Mouse (Mus musculus): ENCODE data around the gene Siah3. TPM values are rescaled to one million over a fixed set of nuclear protein-coding genes. Genes with fewer than 3 reads are reported as not detected.

Siah3 gene
- total RNA-seq, 4 experiments from 2014 or later, result 6.9 to 8.0 (median 7.8) TPM

DNA sequence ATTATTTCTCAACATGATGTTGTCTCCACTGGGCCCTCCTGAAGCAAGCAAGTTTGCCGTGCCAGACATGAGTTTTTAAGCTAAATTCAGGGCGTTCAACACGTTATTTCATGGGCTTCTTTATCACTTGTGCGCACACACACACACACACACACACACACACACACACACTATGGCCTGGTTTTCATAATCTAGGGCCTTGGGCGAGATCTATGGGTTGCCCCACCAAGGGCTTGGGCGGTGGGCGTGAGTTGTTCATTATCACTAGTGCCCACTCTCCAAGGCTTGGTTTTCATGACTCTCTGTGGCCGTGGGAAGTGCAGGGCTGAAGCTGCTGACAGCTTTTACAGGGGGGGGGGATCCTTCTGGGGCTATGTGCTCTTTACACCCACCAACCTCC, 63.9 kb downstream of the Siah3 start:
- DNase-seq (ENCODE audit: low spot score in 2 of 2), result no peak

DNA sequence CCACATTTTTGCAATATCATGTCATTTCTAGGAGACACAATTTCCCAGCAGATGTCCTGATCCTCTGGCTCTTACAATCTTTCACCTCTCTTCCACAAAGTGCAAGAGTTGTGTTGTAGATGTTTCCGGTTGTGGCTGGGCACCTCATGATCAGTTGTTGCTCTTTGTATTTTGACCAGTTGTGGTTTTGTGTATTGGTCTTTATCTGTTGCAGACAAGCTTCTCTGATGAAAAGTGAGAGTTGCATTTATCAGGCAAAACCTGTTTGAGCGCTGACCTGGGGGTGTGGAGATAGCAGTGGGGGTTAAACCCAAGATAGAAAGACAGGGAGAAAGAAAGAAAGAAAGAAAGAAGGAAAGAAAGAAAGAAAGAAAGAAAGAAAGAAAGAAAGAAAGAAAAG, 68.9 kb downstream of the Siah3 start:
- no peak for DNase-seq (ENCODE audit: low spot score in 2 of 2)

GRCm38 (mm10) chr14:75525376-75526145, 69.8 kb downstream of the Siah3 start:
- DNase-seq (ENCODE audit: low spot score in 2 of 2), result no peak

- DNase-seq (ENCODE audit: low spot score in 2 of 2), result peak; percentile 85 to 92
Measured at GRCm38 (mm10) chr14:75527464-75528190, 71.8 kb downstream of the Siah3 start.

DNA sequence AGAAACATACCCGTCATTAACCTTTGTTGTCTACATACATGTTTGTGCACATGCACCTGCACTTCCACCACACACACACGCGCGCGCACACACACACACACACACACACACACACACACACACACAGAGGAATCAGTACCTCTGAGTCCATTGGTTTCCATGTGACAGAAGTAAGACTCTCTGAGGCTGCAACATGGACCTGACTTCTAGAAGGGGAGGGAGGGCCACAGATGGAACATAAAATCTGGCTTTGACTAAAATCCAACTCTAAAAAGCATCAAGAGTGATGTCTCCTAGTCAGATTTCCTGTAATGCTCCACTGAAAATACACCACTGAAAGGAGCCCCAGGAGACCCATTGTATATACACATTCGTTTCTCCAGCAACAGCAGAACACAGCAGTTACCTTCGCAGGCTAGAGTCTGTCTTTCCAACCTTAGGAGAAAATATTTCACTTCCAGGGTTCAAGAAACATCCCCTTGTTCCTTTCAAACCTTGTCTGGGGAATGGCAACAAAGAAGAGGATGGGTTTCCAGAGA, 75.1 kb downstream of the Siah3 start:
- DNase-seq (ENCODE audit: low spot score in 2 of 2), result no peak

GRCm38 (mm10) chr14:75539205-75539604, 83.4 kb downstream of the Siah3 start:
- DNase-seq (ENCODE audit: low spot score in 2 of 2), result no peak

DNA sequence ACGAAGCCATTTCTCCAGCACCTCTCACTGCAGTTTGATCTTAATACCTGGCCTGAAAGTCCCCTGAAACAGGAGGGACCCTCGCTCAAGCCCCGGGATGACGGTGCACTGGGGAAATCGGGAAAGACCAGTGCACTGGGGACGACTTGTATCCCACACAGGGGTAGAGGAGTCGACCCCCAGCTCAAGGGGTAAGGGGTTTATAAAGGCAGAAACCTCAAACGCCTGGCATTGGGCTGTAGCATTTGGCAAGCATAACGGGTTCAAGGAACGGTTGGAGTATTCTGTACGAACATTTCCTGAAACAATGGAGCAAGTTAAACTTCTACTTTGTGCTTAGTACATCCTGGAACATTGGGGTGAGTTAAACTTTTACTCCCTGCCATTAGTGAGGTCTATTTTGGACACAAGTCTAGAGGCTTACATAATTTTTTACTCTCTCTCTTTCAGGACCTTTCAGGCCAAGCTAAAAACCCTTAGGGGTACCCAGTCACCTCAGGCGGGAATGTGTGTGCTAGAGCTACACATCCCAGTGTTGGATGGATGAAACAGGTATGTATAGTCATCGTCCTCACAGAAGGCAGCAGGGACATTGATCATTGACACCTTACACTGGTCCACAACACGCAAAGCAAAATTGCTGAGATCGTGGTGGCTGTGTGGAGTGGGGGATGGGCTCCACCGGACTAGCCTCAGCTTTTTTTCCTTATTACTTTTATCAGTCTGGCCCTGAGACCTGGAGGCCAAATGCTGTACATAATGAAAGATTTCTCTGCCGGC, 84.6 kb downstream of the Siah3 start:
- DNase-seq (ENCODE audit: low spot score in 2 of 2), result no peak

- no peak for DNase-seq (ENCODE audit: low spot score in 2 of 2)
Measured at GRCm38 (mm10) chr14:75540996-75541350, 85.2 kb downstream of the Siah3 start.

DNA sequence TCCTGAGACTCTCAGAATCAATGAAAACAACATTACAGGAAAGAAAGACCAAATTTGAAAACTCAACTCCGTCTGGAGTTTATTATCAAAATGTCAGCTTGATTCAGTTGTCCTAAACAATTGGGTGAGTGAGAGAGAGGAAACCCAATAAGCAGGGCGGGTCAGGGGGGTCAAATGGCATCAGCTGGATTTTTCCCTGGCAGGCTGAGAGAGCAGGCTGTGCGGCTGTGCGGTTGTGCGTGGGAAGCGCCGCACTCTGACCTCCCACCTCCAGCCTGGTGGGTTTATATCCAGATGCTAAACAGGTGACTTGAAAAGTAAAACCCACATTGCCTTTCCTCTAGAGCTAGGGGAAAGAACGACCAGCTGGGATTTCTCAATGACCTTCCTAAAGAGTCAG, 85.9 kb downstream of the Siah3 start:
- no peak for DNase-seq (ENCODE audit: low spot score in 2 of 2)

DNA sequence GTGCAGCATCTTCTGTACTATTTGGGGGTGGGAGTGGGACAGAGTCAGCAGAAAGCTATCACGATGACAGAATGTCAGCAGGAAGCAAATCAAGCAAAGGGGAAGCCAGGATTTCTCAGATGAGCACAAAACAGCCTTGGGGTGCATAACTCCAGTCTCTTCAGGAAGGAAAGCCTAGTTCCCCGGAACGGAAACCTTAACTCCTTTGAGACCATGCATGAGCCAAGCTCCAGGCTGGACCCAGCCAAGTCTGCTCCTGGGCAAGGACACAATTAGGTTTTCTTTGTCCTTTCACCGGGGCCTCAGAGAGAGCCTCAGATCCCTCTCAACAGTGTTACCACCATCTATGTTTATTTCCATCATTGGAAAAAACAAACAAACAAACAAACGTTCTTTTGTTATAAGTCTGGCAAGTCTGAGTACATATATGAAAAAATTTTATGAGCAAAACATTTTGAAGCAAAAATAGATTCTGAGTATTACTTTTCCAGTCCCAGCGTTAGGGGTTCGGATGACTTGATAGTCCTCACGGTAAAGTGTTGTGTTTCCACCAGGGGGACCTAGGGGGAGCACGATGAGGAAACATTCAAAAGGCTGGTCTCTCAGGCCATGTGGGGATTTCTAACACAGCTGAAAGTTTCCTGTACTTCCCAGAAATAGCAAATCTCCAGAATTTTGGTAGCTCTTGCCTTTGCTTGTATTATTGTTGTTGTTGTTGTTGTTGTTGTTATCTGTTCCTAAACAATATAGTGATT, 106.0 kb downstream of the Siah3 start:
- no peak for DNase-seq (ENCODE audit: low spot score in 2 of 2)

DNA sequence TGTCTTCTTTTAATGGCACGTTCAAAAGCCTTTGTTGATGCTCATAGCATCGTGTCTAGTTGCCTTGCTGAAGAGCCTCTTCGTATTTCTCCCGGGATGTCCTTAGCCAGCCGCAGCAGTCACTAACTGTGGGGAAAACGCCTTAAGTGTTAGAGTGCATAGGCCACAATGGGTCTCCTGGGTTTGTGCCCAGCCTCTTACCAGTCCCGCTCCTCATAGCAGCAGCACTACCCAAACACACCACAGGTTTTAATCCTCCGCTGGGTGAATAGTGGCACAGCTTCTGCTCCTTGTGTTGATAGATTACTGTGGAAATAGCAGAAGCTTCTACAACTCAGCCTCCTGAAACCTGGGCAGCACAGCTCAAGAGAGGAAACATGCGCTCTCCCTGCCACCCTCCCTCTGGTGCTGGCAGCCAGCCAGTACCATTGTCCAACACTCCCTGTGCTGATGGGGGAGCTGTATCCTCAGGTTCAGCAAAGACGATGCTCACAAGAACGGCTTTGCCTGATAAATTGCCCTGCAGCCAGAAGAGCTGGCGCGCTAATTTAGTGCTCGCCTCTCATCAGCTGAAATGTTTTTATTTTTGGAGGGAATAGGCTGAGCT, 109.9 kb downstream of the Siah3 start:
- DNase-seq (ENCODE audit: low spot score in 2 of 2), result peak; percentile 44 to 45

DNA sequence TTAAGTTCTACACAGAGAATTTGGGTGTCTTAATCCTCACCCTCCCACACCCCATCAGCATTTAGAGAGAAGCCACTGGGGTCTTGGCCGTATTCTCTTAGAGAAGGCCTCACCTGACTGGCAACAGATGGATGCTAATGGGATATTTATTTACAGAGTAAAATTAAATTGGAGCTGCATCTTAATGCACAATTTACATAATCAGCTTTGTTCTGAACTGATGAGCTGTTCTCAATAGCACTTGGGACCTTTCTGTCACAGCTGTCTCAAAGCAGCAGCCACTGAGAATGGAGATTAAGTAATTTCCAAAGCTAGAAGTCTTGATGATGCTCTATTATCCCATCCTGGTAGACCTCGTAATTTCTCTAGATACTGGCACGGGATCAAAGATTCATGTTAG, 110.5 kb downstream of the Siah3 start:
- DNase-seq (ENCODE audit: low spot score in 2 of 2), result no peak

- no peak for DNase-seq (ENCODE audit: low spot score in 2 of 2)
Measured at GRCm38 (mm10) chr14:75579010-75579409, 123.2 kb downstream of the Siah3 start.

Other genes with a start within 250 kb of the Siah3 start
- not detected for gene Cpb2, start 213.7 kb upstream of the Siah3 start, total RNA-seq (2022)
- gene Zc3h13, start 171.6 kb upstream of the Siah3 start, total RNA-seq (2022), result 10 to 100 TPM; 44.6 to 55.0 (median 47.8) TPM
- not detected for gene Spert, start 137.1 kb downstream of the Siah3 start, total RNA-seq (2022)
- not detected for gene Erich6b, start 186.3 kb downstream of the Siah3 start, total RNA-seq (2022)